Mouse (Mus musculus) forebrain, embryonic 13.5 days (tissue): ENCODE data around the gene Ap3b1. TPM values are rescaled to one million over a fixed set of nuclear protein-coding genes. Genes with fewer than 3 reads are reported as not detected.

Experiments used
- ATAC-seq: fragments of 200-750 bp; cut with Nextera tagmentation; 2 replicates; pipeline ENCODE4 v1.8.0; 2017
- H3K27ac ChIP-seq: fragments of 300-500 bp; sonication (generic); 2 replicates; pipeline ENCODE4 v1.5.1; 2015; ENCODE audit warnings: inconsistent platforms, mild to moderate bottlenecking, moderate library complexity
- H3K27me3 ChIP-seq: fragments of 300-500 bp; sonication (generic); 2 replicates; pipeline ENCODE4 v1.6.1; 2015; ENCODE audit warnings: mild to moderate bottlenecking, inconsistent platforms
- H3K36me3 ChIP-seq: fragments of 300-500 bp; sonication (generic); 2 replicates; pipeline ENCODE4 v1.6.1; 2015; ENCODE audit warnings: mild to moderate bottlenecking, inconsistent platforms; ENCODE audit not compliant: poor library complexity, severe bottlenecking
- H3K4me1 ChIP-seq: fragments of 300-500 bp; sonication (generic); 2 replicates; pipeline ENCODE4 v1.6.1; 2015; ENCODE audit warnings: inconsistent platforms
- H3K4me2 ChIP-seq: fragments of 300-500 bp; sonication (generic); 2 replicates; pipeline ENCODE4 v1.6.1; 2015; ENCODE audit warnings: inconsistent platforms, mild to moderate bottlenecking, moderate library complexity
- H3K4me3 ChIP-seq: fragments of 300-500 bp; sonication (generic); 2 replicates; pipeline ENCODE4 v1.5.1; 2015; ENCODE audit warnings: mild to moderate bottlenecking, inconsistent platforms
- H3K9ac ChIP-seq: fragments of 300-500 bp; sonication (generic); 2 replicates; pipeline ENCODE4 v1.6.1; 2015; ENCODE audit warnings: mild to moderate bottlenecking, inconsistent platforms
- H3K9me3 ChIP-seq: fragments of 300-500 bp; sonication (generic); replicated peaks from 2 replicates; pipeline ENCODE4 v1.6.1; 2016; ENCODE audit warnings: inconsistent platforms
- WGBS: fragments of 180-500 bp; shearing (Covaris S2); methylation state at CpG from one replicate; pipeline ENCODE4 v1.1.7; 2015; 5-methylcytosine and 5-hydroxymethylcytosine counted together
- polyA plus RNA-seq: library from polyadenylated mRNA; unstranded; fragments of >200 nt; fragmentation: Nextera tagmentation; extraction: Ambion mirVana; gene quantifications from 2 replicates; pipeline ENCODE4 v1.2.1, GENCODE M21; 2015

Gene Ap3b1
- polyA plus RNA-seq, 1 experiment from 2014 or later = 29.9 TPM

DNA sequence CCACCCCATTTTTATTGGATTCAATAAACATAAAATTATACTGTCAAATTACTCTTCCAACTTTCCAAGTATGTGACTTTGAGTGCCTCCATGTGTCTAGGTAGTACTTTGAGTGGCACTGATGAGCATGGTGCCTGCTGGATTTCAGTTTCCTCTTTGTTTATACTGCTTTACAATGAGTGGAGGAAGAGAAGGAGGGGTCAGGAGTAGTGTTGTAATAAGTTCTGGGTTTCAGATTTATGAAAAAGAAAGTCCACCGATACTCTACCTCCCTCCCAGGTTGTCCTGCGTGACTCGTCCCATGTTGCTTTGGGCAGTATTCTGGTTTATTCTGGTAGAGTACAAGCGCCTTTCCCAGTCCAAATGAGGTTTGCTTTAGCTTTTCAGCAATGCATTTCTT is 22.7 kb downstream of the Ap3b1 start:
- H3K4me3 ChIP-seq = no peak overlapping the region
- 93% methylated on average over 4 of the region's 4 CpGs for WGBS
- no peak overlapping the region for H3K27ac ChIP-seq
- peak; percentile 37; the same call in 1 of the 2 replicates for ATAC-seq
- H3K4me1 ChIP-seq = peaks cover 17% of the 10 kb centered on the region
- H3K9me3 ChIP-seq = no peaks in the 10 kb centered on the region
- no peaks in the 10 kb centered on the region for H3K36me3 ChIP-seq
- H3K27me3 ChIP-seq = no peaks in the 10 kb centered on the region
- no peak overlapping the region for H3K9ac ChIP-seq
- H3K4me2 ChIP-seq = no peak overlapping the region

DNA sequence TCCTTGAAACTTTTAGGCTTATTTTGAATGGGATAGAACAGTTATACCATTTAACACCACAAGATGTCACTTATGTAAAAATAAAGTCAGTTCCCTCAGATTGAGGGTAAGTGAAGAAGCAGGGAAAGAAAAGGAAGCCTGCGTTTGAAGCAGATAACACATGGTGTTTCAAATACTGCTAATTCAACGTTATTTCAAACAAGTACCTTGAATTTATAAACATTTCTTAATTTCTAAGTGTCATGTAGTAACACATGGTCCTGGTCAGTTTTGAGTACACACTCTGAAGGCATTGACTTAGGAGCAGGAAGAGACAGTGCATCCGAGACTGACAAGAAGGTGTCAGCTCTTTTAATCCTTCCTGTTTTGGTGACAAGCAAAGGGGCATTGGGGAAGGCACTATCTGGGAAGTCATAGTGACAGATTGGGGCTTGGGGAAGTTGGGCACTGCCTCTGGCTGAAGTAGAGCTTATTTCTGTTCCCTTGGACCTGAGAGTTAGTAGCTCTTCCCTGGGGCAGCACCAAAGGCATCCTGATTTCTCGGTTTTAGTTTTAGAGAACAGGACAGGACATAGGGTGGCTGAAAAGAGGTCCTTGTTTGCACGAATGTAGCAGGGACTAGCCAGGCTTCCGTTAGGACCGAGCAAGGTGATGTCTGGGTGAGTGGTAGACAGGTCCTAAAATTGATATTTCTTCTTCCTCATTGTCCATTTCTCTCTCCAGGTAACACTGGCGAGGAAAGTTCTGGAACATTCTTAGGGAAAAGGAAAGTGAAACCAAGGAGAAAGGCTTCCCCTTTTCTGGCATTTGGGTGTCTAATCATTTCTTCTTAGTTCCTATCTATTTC is 23.3 kb downstream of the Ap3b1 start:
- 77% methylated on average over 8 of the region's 8 CpGs for WGBS
- peak; percentile 10; the same call in 1 of the 2 replicates for ATAC-seq

DNA sequence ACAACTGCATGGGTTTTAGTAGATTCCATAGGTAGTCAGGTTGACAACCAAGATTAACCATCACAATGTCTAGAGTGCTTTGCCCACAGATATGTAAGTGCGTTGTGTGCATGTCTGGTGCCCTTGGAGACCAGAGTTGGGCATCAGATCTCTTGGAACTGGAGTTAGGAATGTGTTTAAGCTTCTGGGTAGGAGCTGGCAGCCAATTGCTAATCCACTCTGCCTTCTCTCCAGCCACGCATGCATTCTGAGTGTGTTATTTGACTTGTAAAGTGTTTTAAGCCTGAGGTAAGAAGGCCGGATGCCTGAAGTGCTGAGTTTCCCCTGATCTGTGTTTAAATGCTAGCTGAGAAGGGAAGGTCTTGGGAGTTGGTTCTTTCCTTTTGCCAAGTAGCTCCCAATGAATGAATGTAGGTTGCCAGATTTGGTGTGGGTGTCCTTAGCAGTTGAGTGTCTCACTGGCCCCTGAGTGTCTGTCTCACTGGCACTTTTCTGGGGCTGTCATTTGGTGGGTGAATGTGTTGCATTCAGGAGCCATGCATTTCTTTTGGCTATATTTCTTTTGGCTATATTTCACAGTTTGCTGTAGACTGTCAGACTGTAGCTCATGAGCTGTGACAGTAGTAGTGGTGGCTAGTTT is 26.3 kb downstream of the Ap3b1 start:
- 83% methylated on average over 3 of the region's 3 CpGs for WGBS
- no peak overlapping the region for H3K27ac ChIP-seq
- no peak overlapping the region for H3K9ac ChIP-seq
- H3K4me3 ChIP-seq = no peak overlapping the region
- H3K27me3 ChIP-seq = no peaks in the 10 kb centered on the region
- no peaks in the 10 kb centered on the region for H3K36me3 ChIP-seq
- H3K9me3 ChIP-seq = no peaks in the 10 kb centered on the region
- no peak overlapping the region for H3K4me2 ChIP-seq
- no peak for ATAC-seq
- no peaks in the 10 kb centered on the region for H3K4me1 ChIP-seq

More for the DNA sequence above, 23.3 kb downstream of the Ap3b1 start:
- H3K36me3 ChIP-seq = no peaks in the 10 kb centered on the region
- peaks cover 12% of the 10 kb centered on the region for H3K4me1 ChIP-seq
- H3K4me3 ChIP-seq = no peak overlapping the region
- no peak overlapping the region for H3K4me2 ChIP-seq
- no peak overlapping the region for H3K27ac ChIP-seq
- H3K9me3 ChIP-seq = no peaks in the 10 kb centered on the region
- no peaks in the 10 kb centered on the region for H3K27me3 ChIP-seq
- H3K9ac ChIP-seq = no peak overlapping the region

GRCm38 (mm10) chr13:94388566-94388965 is 29.8 kb downstream of the Ap3b1 start:
- H3K9ac ChIP-seq = no peak overlapping the region
- H3K36me3 ChIP-seq = peaks cover 5% of the 10 kb centered on the region; the same call in 1 of the 2 replicates
- no peak for ATAC-seq
- 87% methylated on average over 3 of the region's 3 CpGs for WGBS
- no peaks in the 10 kb centered on the region for H3K9me3 ChIP-seq
- H3K4me2 ChIP-seq = no peak overlapping the region
- no peak overlapping the region for H3K4me3 ChIP-seq
- no peak overlapping the region for H3K27ac ChIP-seq
- no peaks in the 10 kb centered on the region for H3K27me3 ChIP-seq
- no peaks in the 10 kb centered on the region for H3K4me1 ChIP-seq

GRCm38 (mm10) chr13:94389541-94389940 is 30.8 kb downstream of the Ap3b1 start:
- Histone ChIP-seq H3K4me3 (no peak overlapping the region), H3K9me3 (no peaks in the 10 kb centered on the region), H3K9ac (no peak overlapping the region), H3K4me1 (no peaks in the 10 kb centered on the region), H3K27ac (no peak overlapping the region), H3K36me3 (peaks cover 7% of the 10 kb centered on the region), H3K4me2 (no peak overlapping the region), H3K27me3 (no peaks in the 10 kb centered on the region)
- no peak for ATAC-seq
- 87% methylated on average over 2 of the region's 2 CpGs for WGBS

- no peak overlapping the region for H3K9ac ChIP-seq
- ATAC-seq = no peak
- no peak overlapping the region for H3K27ac ChIP-seq
- H3K27me3 ChIP-seq = no peaks in the 10 kb centered on the region
- H3K4me2 ChIP-seq = no peak overlapping the region
- H3K4me1 ChIP-seq = 0 out of 2 replicates have a peak, but pooled peaks cover 2% of the 10 kb centered on the region
- H3K9me3 ChIP-seq = no peaks in the 10 kb centered on the region
- H3K4me3 ChIP-seq = no peak overlapping the region
- H3K36me3 ChIP-seq = peaks cover 21% of the 10 kb centered on the region
- 86% methylated on average over 5 of the region's 5 CpGs for WGBS
Observed at GRCm38 (mm10) chr13:94392282-94392681, 33.5 kb downstream of the Ap3b1 start.

DNA sequence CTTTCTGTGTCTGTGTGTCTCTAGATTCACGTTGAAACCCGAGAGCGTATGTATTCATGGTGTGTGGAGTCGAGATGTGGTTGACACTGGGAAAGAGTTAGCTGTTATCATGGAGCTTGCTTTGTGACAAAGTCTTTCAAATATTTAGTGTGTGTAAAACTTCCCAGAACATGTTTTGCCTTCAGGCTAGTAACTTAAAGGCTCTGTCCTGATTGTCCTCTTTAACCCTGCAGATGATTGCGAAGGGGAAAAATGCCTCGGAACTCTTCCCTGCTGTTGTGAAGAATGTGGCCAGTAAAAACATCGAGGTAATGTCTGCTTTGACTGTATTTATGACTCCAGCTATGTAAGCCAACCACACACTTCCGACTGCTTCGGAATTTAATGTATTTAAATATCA is 35.7 kb downstream of the Ap3b1 start:
- no peak overlapping the region for H3K27ac ChIP-seq
- peaks cover 24% of the 10 kb centered on the region for H3K36me3 ChIP-seq
- no peak overlapping the region for H3K4me3 ChIP-seq
- WGBS = 80% methylated on average over 9 of the region's 9 CpGs
- H3K27me3 ChIP-seq = no peaks in the 10 kb centered on the region
- peaks cover 14% of the 10 kb centered on the region; the same call in 1 of the 2 replicates for H3K4me1 ChIP-seq
- H3K4me2 ChIP-seq = no peak overlapping the region
- no peak overlapping the region for H3K9ac ChIP-seq
- H3K9me3 ChIP-seq = no peaks in the 10 kb centered on the region
- no peak for ATAC-seq

GRCm38 (mm10) chr13:94395763-94396162 is 37.0 kb downstream of the Ap3b1 start:
- WGBS = 76% methylated on average over 8 of the region's 8 CpGs
- Histone ChIP-seq H3K4me1 (peaks cover 14% of the 10 kb centered on the region; the same call in 1 of the 2 replicates), H3K9ac (no peak overlapping the region), H3K4me3 (no peak overlapping the region), H3K27me3 (no peaks in the 10 kb centered on the region), H3K27ac (no peak overlapping the region), H3K36me3 (peaks cover 24% of the 10 kb centered on the region), H3K4me2 (no peak overlapping the region), H3K9me3 (no peaks in the 10 kb centered on the region)
- ATAC-seq = no peak

- Histone ChIP-seq H3K27ac (no peak overlapping the region), H3K4me1 (peaks cover 14% of the 10 kb centered on the region; the same call in 1 of the 2 replicates), H3K9ac (no peak overlapping the region), H3K36me3 (peaks cover 24% of the 10 kb centered on the region), H3K4me2 (no peak overlapping the region), H3K9me3 (no peaks in the 10 kb centered on the region), H3K27me3 (no peaks in the 10 kb centered on the region), H3K4me3 (no peak overlapping the region)
- no peak for ATAC-seq
- WGBS = 91% methylated on average over 10 of the region's 10 CpGs
Observed at GRCm38 (mm10) chr13:94396392-94396920, 37.7 kb downstream of the Ap3b1 start.

GRCm38 (mm10) chr13:94398568-94399374 is 40.0 kb downstream of the Ap3b1 start:
- H3K9me3 ChIP-seq = no peaks in the 10 kb centered on the region
- 0 out of 2 replicates have a peak overlapping the region, but pooled peaks have one; percentile 19 for H3K27ac ChIP-seq
- no peak overlapping the region for H3K9ac ChIP-seq
- WGBS = 83% methylated on average over 12 of the region's 12 CpGs
- peaks cover 14% of the 10 kb centered on the region; the same call in 1 of the 2 replicates for H3K4me1 ChIP-seq
- H3K27me3 ChIP-seq = no peaks in the 10 kb centered on the region
- ATAC-seq = no peak
- H3K4me2 ChIP-seq = no peak overlapping the region
- H3K36me3 ChIP-seq = peaks cover 27% of the 10 kb centered on the region
- H3K4me3 ChIP-seq = no peak overlapping the region

- no peak overlapping the region for H3K27ac ChIP-seq
- no peaks in the 10 kb centered on the region for H3K27me3 ChIP-seq
- H3K36me3 ChIP-seq = peaks cover 35% of the 10 kb centered on the region
- H3K4me1 ChIP-seq = peaks cover 14% of the 10 kb centered on the region; the same call in 1 of the 2 replicates
- H3K4me3 ChIP-seq = no peak overlapping the region
- H3K9me3 ChIP-seq = no peaks in the 10 kb centered on the region
- no peak for ATAC-seq
- H3K9ac ChIP-seq = no peak overlapping the region
- WGBS = 95% methylated on average over 8 of the region's 8 CpGs
- H3K4me2 ChIP-seq = no peak overlapping the region
Observed at GRCm38 (mm10) chr13:94400465-94400864, 41.7 kb downstream of the Ap3b1 start.
